Mouse (Mus musculus) ovary, postnatal 10 days (tissue): ENCODE data around the gene Poldip3.
"Not testable (repeated sequence)": the region's sequence is repeated elsewhere in the genome, so short reads cannot be mapped to it uniquely, and the experiment has no call there.

Experiments used
- DNase-seq: peaks from one replicate; pipeline ENCODE4 v3.0.0; 2022; ENCODE audit warnings: low spot score

The Poldip3 gene

DNA sequence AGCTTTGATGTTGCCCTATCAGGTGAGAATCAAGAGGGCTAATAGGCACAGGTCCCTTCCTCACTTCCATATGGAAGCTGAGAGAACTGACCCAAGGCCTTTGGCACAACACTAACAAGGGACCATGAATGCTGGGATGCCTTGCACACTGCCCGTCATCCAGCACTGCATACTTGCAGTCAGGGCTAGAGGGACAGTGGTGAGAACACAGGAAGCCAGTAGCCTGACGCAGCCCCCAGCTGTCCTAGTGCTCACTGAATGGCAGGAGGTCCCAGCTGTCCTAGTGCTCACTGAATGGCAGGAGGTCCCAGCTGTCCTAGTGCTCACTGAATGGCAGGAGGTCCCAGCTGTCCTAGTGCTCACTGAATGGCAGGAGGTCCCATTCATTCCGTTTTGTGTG, 22.1 kb downstream of the Poldip3 start:
- DNase-seq = not testable (repeated sequence)

DNA sequence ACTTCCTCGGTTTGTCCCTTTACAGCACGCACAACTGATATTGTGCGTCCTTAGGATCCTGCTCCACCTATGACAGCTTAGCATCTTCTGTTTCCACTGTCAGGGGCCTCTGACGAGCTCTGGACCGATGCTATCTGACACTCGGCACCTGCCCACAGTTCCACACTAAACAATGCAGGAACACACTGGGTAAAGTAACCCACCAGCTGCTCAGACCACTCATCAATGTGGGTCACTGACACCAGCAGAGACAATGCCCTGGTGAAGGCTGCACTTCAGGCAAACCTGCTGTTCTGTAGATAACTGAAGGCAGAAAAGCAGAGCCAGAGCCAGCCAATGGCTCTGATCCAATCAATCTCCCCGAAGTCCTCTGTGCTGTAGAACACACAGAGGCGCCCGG, 22.6 kb downstream of the Poldip3 start:
- no peak for DNase-seq

DNA sequence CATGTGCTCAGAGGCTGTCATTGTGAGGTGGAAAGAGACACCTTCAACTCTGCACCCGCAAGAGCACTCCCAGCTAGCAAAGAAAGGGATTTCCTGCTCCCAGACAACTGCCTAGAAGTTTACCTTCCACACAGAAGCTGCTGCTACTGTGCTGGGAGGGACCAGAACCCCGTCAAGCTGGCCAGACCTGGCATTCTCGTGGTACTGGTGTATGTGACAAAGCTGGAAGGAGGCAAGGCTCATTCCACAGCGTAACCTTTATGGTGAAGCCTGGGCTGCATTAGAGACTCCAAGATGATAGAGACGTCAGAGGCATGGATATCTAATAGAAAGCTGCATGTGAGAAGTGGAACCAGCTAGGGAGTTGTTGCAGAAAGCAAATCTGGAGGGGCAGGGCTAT, 24.6 kb downstream of the Poldip3 start:
- DNase-seq = no peak

DNA sequence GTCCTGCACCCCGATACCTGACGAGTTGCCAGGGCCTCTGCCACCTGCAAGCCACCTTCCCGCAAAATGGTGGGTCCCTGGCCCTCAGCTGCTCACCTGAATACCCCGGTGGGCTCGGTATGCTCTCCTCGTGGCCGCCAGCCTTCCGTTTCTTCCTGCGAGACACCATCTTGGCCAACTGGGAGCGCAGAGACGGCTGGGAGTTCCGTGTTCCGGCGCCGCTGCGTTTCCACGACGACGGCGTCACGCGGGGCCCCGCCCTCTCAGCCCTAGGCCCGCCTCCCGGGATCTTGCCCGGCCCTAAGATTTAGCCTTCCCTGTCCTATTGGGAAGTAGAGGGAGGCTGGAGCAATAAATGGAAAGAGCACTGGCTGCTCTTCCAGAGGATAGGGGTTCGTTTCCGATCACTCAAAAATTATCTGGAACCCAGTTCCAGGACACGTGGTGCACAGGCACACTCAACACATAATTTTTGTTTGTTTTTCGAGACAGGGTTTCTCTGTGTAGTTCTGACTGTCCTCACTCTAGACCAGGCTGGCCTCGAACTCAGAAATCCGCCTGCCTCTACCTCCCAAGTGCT, 26.5 kb downstream of the Poldip3 start, which contains the start of gene Rrp7a:
Gene Rrp7a, minus strand, starts transcription at position 236 of the 580 bp plus-strand sequence.
- peak; percentile 84 for DNase-seq

DNA sequence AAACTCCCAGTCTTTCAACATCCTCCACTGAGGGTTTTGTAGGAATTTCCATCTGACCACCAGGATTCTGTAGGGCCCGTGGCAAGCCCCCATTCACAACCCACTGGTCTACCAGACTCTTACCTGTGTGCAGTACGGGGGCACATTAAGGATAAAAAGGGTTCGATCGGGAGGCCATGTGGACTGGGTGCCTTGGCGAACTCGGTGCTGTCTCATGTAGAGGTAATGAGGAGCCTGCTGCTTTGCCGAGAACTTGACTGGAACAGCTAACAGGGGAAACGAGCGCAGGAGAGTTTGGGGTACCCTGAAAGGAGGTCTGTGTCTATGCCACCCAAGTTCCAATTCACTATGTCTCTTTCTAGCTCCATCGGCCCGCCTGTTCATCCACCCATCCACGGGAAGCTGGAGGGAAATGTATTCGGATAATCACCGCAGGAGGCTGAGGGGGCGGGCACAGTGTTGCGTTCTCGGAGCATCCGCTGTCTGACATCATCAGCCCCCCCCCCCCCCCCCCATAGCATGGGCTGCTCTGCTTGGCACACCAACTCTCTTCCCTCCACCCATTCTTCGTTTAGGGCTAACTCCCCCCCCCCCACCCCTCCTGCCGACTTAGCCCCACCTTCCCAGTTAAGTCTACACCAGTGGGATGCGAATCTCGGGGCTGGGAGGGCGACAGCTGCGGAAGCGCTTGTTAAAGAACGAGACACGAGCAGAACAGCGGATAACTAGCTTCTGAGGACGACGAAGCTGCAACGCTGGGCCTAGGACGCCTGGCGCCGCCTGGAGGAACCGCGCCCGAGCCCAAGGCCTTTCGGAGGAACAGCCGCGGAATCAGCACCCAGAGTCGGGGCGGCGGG, 27.2 kb downstream of the Poldip3 start:
- DNase-seq = no peak

DNA sequence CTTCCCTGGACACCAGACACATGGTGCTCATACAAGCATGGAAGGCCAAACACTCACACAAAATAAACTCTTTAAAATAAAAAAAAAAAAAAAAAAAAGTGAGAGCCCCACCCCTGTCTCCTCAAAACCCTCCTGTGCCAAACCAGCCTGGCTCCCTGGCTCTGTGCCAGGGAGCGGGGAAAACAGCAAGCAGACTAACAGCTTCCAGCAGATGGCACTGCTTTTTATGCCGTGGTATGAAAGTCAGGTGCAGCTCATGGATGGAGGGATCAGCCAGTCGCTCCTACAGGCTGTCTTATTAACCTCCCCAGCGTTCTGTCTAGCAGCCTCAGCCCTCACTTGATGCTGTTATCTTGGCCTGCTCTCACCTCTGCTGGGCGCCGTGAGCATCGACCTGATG, 30.8 kb downstream of the Poldip3 start:
- no peak for DNase-seq

DNA sequence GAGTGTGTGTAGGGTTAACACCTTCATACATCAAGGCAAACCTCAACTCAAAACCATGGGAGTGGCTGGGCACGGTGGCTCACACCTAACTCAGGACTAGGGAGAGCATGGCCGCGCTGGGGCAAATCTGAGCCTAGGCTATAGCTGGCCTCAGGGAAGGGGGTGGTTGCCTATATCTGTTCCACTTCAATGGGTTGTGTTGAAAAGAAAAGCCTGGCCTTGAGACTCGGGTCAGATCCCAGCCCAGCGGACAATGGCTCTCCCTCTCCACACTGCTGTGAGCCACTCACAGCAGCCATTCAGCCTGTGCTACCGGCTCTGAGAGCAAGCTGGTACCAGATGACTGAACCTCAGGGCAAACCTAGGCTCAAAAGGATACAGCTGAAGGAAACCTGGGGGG, 34.1 kb downstream of the Poldip3 start:
- DNase-seq = no peak

DNA sequence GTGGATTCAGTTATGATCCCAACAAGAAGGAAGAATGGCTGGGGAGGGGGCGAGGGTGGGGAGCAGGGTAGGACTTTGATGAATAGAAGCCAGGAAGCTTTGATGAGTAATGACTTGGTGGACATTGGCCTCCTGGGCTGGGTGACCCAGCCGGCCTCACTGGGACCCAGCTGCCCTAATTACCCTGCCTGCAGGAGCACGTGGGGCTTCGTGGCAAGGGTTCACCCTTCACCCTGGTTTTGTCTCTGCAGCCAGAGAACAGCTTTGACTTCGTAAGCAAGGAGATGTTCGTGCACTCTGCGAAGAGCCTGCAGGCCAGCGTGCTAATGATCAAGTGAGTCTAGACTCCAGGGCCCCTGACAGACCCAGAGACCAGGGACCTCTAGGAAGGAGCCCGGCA, 35.1 kb downstream of the Poldip3 start:
- no peak for DNase-seq

DNA sequence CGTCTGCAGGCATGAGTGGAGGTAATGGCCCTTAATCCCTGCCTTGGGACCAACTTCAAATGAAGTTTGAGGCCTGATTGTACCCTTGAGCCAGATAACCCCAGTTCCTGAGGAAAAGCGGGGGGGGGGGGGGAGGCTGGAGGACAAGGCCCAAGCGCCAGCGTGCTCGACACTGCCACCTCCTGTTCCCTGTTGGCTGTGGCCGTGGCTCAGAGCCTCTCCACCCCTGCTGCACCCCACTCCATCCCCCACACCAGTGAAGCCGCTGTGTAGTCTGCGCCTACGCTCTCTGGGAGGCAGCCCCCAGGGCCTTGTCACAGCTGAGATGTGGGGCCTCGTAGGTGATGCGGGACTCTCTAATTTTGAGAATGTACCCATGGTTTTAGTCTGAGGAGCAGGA, 36.3 kb downstream of the Poldip3 start:
- no peak for DNase-seq

DNA sequence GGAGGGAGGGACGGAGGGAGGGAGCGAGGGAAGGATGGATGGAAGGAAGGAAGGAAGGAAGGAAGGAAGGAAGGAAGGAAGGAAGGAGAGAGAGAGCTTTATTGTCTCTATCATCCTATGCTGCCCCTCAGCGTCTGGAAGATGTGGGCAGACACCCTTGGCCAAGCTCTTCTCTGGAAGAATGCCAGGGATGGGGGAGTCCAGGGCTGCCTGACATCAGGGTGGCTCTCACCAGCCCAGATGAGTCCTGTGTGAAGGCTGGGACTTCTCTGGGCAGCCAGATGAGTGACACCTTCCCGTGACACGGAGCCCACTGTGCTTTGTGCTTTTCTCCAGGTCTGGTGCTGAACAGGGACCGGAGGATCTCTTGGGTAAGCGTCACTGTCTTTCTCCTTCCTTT, 37.3 kb downstream of the Poldip3 start:
- no peak for DNase-seq

DNA sequence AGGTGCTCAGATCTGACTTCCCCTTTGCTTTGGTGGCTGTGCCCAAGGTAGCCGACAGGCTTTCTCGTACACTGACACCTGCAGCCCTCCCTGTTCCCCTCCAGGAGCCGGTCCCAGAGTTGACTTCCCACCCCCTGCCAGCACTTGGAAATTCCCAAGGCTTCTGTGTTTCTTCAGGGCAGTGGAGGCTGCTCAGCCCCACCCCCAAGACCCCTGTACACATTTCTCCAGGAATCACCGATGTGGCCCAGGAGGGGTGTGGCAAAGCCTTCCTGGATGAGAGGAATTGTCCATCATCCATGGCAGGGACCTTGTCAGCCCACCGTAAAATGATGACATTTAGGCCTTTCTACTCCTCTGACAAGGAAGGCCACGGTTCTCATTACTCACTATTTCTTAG, 37.9 kb downstream of the Poldip3 start:
- DNase-seq = no peak

DNA sequence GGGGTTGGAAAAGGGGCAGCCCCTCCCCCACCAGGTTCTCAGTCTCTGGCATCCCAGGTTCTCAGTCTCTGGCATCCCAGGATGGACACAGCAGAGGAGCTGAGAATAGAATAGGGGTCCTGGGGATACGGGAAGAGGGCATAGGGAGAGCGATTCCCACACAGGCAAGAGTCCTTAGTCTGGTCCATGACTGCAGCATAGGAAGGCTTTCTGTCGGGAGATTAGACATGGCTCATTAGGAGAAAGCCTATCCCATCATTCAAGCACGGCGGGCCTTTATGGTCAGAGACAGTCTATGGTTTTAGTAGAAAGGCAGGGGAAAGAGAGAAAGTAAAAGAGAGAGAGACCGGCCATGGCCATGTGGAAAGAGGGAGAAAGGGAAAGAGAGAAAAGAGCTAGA, 41.4 kb downstream of the Poldip3 start:
- DNase-seq = no peak

DNA sequence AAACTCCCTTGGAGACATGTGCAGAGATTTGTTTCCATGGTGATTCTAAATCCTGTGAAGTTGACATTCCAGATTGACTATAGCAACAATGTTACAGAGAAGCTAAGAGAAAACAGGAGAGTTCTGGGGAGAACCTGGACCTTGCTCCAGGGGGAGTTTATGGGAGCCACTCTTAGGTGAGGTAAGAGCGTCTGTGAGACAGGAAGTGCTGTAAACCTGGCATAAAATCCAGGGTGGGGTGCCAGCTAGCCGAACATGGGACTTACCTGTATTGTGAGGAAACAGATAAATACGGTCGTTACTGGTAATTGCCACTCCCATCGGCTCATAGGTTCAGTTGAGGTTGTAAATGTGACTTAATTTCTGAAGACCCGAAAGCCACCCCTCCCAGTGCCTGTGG, 42.8 kb downstream of the Poldip3 start:
- DNase-seq = no peak

DNA sequence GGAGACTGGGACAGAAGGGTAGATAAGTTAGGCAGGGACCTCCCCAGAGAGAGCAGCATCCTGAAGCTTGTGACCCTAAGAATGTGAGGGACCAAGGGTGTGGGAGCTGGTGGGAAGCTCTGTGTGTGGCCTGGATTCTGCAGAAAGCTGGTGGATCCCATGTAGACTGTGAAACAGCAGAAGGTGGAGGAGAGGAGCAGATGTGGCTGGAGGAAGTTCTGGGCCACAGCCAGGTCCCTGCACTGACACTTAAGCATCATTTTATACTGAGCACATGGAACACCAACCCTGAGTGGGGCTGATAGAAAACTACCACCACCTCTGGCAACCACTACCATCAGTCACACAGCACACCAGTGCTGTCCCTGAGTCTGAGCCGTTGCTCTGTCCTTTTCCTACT, 46.1 kb downstream of the Poldip3 start:
- DNase-seq = no peak

DNA sequence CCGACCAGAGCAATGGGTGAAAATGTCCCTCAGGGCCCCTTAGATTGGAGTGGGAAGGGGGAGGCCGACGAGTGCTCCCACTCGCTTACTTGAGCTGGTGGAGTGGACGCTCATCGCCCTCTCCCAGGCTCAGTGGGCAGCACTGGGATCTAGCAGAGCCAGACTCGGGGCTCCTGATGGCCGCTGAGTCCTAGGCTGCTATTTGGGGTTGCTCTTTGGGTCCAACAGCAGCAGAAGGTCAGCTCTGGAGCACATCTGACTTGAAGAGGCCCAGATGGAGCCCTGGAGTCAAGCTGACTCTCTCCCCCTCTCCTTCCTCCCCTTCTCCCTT, 48.9 kb downstream of the Poldip3 start:
- DNase-seq = no peak

DNA sequence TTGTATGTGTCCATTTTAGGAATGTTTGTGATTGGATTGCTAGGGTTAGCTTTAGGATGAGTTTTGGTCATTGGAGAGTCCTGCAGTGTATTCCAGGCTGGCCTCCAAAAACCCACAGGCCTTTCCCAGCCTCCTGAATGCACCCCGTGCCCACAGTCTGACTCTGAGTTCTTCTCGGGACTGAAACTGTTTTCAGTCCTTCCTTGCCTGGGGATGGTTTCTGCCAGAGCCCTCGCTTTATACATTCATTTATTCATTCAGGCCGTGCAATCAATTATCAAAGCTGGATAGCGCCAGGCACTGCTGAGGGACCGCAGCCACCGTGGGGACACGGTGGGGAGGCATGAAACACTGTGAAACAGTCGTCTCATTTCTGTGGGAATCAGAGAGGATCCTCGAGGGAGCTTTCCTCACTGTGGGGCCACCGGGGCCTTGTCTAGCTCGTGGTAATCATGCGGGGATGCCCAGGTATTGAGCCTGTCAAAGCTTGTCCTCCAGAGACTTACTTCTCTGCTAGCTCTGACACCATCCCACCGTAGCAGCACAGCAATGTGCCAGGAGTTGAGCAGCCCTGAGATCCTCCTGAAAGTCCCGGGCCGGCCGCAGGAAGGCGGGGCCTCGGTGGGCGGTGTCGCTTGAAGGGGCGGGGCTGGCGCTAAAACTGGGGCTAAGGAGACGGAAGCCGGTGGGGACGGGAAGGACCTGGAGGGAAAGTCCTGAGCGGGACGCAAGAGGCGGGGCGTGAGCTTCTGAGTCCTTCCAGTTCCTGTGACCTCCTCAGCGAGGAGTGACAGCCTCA, 49.5 kb downstream of the Poldip3 start:
- peak; percentile 85 for DNase-seq

DNA sequence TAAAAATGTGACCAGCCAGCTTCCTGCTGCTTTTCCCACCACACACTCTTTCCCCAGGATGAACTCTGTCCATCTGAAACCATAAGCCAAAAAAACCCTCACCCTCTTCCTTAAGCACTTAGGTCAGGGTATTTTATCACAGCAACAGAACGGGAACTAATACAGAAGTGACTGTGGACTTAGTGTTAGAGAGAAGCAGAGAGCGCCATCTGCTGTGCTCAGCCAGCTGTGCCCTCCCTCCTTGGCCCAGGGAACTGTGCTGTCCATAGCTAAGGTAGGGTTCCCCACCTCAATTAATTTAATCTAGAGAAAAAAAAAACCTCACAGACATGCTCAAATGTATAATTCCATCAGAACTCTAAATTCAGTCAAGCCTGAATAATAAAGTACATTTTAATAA, 53.2 kb downstream of the Poldip3 start:
- DNase-seq = no peak

DNA sequence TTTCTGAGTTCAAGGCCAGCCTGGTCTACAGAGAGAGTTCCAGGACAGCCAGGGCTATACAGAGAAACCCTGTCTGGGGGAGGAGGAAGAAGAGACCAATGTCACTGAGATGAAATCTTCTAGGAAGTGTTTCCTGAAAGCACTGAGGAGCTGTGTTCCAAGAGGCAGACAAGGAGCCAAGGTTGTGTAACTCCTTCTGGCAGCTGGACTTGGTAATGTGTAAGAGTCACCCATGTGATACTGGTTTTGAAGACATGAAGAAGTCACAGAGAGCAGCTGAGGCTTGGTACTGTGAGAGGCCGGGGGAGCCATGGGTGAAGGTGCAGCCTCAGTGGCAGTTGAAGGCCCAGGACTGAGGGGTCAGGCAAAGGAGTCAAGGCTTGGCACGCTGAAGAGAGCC, 55.5 kb downstream of the Poldip3 start:
- no peak for DNase-seq

DNA sequence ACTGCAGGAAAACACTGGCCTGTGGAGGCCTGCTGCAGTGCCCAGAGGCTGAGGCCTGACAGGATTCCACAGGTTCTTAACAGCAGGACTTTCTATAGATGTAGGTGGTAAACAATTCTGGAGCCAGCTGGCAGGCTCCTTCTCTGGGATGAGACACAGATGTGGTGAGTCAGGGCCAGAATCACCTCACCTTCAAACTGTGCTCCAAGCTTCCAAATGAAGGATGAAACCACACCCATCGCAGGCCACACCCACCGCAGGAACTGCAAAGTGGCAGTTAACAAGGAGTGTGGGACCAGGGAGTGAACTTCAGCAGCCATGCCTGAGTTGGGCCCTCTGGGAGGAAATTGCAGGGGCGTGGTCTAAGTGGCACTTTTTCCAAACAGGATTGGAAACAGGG, 58.3 kb downstream of the Poldip3 start:
- no peak for DNase-seq

DNA sequence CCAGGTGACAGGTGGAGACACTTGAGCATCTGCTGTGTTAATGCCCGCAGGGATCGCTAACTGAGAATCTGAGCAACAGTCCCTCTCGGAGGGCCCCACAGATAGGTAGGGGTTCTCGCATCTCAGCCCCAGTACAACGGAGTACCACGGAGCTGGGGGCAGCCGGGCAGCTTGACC, 59.9 kb downstream of the Poldip3 start, which contains the start of gene Serhl:
Gene Serhl, plus strand, starts transcription at position 78 of the 177 bp plus-strand sequence.
- no peak for DNase-seq

DNA sequence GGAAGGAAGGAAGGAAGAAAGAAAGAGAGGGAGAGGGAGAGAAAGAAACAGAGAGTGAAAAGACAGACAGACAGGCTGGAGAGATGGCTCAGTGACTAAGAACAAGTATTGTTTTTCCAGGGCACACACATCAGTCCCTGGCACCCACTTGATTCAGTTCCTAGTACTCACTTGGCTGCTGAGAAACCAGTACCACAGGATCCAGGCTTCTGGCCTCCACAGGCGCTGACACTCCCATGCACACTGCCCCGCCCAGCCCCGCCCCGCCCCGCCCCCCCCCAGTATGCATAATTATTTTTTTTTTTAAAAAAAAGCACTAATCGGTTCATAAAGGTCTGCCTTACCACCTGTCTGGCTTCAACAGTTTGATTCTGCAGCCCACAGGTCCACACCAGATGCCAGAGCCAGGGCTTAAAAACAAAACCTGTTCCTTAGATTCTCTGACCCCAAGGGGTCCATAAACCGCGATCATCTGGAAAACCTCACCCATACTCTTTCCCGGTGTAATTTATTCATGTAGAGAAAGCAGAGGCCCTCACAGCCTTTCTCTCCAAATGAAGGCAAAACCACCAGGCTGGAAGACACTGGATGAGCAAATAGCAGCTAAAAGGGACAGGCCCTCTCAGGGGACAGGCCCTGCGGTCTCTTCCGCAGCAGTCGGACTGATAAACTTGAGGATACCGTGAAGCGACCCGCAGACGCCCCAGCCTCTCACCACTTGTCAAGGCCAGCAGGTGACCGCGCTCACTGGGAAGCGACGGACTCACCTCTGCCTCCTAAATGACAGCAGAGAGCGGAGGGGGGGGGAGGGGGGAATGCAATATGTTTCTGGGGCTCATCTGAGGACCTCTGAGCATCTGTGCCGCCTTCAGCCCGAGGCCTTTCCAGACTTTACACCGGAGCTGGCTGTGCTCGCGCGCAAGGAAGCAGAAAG, 60.4 kb downstream of the Poldip3 start:
- DNase-seq = no peak

DNA sequence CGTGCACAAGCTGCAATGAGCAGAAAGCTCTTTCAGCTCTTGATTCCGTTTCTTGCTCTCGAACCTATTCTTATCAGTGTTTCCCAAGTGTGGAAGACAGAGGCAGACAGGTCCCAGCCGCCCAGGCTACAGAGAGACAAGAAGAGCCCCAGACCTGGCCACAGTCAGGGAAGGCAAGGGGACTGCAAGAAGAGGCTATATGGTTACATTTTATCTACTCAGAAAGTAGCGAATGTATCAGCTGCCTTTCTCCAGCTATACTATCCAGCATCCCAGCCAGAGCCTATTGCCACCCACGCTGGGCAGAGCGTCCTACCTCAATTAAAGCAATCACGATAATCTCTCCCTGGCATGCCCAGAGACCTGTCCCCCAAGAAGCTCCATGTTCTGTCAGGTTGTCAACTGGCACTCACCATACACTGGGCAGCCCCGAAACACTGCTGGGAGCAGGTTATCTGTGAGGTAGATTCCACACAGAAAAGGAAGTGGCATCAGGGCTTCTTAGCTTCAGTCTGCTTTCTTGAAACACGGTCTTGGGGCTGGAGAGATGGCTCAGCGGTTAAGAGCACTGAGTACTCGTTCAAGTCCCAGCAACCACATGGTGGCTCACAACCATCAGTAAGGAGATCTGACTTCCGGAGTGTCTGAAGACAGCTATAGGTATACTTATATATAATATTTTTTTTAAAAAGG, 62.4 kb downstream of the Poldip3 start:
- DNase-seq = no peak
